Mouse (Mus musculus) T-helper 2 cell (primary cell): ENCODE data around the gene Ulk2.
"Not testable (repeated sequence)": the region's sequence is repeated elsewhere in the genome, so short reads cannot be mapped to it uniquely, and the experiment has no call there.

Experiments used
- in situ Hi-C: fragments of 300-600 bp; cut with MboI, MseI; formaldehyde crosslinking; loops from one replicate; pipeline ENCODE4 v1.15.1; 2025; ENCODE audit warnings: high pct_unique_total_duplicates

Ulk2 gene

GRCm38 (mm10) chr11:61854988-61855411 is at the start of gene Ulk2:
Gene Ulk2, minus strand, starts transcription at chr11:61855073.
- in situ Hi-C loops, result no loop called here

GRCm38 (mm10) chr11:61882183-61882582 is 27.3 kb upstream of the Ulk2 start:
- in situ Hi-C loops, result no loop called here

- in situ Hi-C loops, result no loop called here
Observed at GRCm38 (mm10) chr11:61879921-61880320, 25.0 kb upstream of the Ulk2 start.

GRCm38 (mm10) chr11:61871881-61872280 is 17.0 kb upstream of the Ulk2 start:
- in situ Hi-C loops, result no loop called here

GRCm38 (mm10) chr11:61866856-61867255 is 12.0 kb upstream of the Ulk2 start:
- in situ Hi-C loops, result no loop called here

- in situ Hi-C loops, result no loop called here
Observed at GRCm38 (mm10) chr11:61861781-61862547, 7.1 kb upstream of the Ulk2 start.

GRCm38 (mm10) chr11:61859316-61859715 is 4.4 kb upstream of the Ulk2 start:
- in situ Hi-C loops, result no loop called here

- in situ Hi-C loops, result no loop called here
Observed at GRCm38 (mm10) chr11:61855539-61855938, 666 bp upstream of the Ulk2 start.

- in situ Hi-C loops, result no loop called here
Observed at GRCm38 (mm10) chr11:61854211-61854987, 474 bp downstream of the Ulk2 start.

- in situ Hi-C loops, result no loop called here
Observed at GRCm38 (mm10) chr11:61853659-61854058, 1.2 kb downstream of the Ulk2 start.

- in situ Hi-C loops, result no loop called here
Observed at GRCm38 (mm10) chr11:61852916-61853315, 2.0 kb downstream of the Ulk2 start.

GRCm38 (mm10) chr11:61851195-61851594 is 3.7 kb downstream of the Ulk2 start:
- in situ Hi-C loops, result no loop called here

- in situ Hi-C loops, result not testable (repeated sequence)
Observed at GRCm38 (mm10) chr11:61840663-61841062, 14.2 kb downstream of the Ulk2 start.

GRCm38 (mm10) chr11:61839940-61840339 is 14.9 kb downstream of the Ulk2 start:
- in situ Hi-C loops, result no loop called here

- in situ Hi-C loops, result no loop called here
Observed at GRCm38 (mm10) chr11:61839182-61839581, 15.7 kb downstream of the Ulk2 start.

GRCm38 (mm10) chr11:61809793-61810192 is 45.1 kb downstream of the Ulk2 start:
- in situ Hi-C loops, result no loop called here

GRCm38 (mm10) chr11:61808551-61809117 is 46.2 kb downstream of the Ulk2 start:
- in situ Hi-C loops, result no loop called here

GRCm38 (mm10) chr11:61793441-61793840 is 61.4 kb downstream of the Ulk2 start:
- in situ Hi-C loops, result loop anchor here (10.0 kb wide), 1 partner anchor 511 kb away; no protein-coding TSS in a partner anchor

- in situ Hi-C loops, result no loop called here
Observed at GRCm38 (mm10) chr11:61788550-61788949, 66.3 kb downstream of the Ulk2 start.

GRCm38 (mm10) chr11:61782526-61782925 is 72.3 kb downstream of the Ulk2 start:
- in situ Hi-C loops, result not testable (repeated sequence)

- in situ Hi-C loops, result no loop called here
Observed at GRCm38 (mm10) chr11:61774551-61775149, 80.2 kb downstream of the Ulk2 start.
